Mouse (Mus musculus) lung, adult 2 months (tissue): ENCODE results near the gene Pxn. TPM values are rescaled to one million over a fixed set of nuclear protein-coding genes. Genes with fewer than 3 reads are reported as not detected.

Source experiments
- DNase-seq: peaks from one replicate; pipeline ENCODE4 v3.0.0; 2022
- H3K4me1 ChIP-seq: fragments of 200-500 bp; 2 replicates; pipeline ENCODE4 v1.6.1; 2011; ENCODE audit warnings: low read length; ENCODE audit not compliant: control insufficient read depth, insufficient read depth
- H3K4me3 ChIP-seq: fragments of 200-500 bp; replicated peaks from 2 replicates; pipeline ENCODE3; 2011; ENCODE audit warnings: low read depth, mild to moderate bottlenecking, control low read depth, low read length; ENCODE audit errors: extremely low read depth
- CTCF ChIP-seq: fragments of 200-500 bp; IDR thresholded peaks from 2 replicates; pipeline ENCODE4 v1.5.1; 2011; ENCODE audit warnings: mild to moderate bottlenecking, low read length, control low read depth; ENCODE audit not compliant: insufficient read depth
- POLR2A ChIP-seq: fragments of 200-500 bp; IDR thresholded peaks from 2 replicates; pipeline ENCODE4 v1.6.1; 2011; ENCODE audit warnings: low read depth, mild to moderate bottlenecking, control low read depth, low read length, borderline replicate concordance; ENCODE audit errors: extremely low read depth
- WGBS: fragments of 180-500 bp; shearing (Covaris S2); methylation state at CpG from one replicate; pipeline ENCODE4 v1.1.7; 2018; 5-methylcytosine and 5-hydroxymethylcytosine counted together
- polyA plus RNA-seq: library from polyadenylated mRNA; depleted of rRNA; stranded (reverse); fragments of >200 nt; gene quantifications from 2 replicates; pipeline ENCODE4 v1.2.3, GENCODE M21; 2012

Pxn gene
- polyA plus RNA-seq, 1 experiment: 214 TPM

DNA sequence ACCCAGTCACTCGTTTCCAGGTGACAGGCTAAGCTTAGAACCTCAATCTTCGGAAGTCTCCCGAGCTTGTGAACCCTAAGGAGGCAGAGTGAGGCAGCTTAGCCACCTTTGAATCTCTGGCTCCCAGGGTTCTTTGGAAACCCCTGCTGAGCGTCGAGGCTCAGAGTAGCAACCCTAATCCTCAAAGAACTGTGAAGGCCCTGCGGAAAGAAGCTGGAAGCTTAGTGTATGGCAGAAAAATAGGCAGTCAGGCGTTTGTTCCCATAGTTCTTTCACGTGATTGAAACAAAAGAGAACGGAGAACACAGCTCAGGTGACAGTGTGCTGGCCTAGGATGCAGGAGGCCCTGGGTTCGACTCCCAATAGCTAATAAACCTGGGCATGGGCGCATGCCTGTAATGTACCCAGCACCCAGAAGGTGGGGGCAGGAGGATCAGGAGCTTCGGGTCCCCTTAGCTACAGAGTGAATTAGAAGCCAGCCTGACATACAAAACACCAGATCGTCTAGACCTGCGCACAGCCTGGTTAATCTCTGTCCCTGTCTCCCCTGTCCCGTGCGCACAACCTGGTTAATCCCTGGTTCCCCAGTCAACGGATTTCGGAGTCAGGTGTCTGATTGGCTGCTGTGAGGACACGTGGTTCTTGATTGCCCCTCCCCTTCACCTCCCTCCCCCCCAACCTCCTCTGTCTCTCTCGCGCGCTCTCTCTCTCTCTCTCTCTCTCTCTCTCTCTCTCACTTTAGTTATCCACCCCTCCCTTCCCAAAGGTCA, 31.0 kb upstream of the Pxn start:
- peak; percentile 28 for DNase-seq
- 21% methylated on average over 22 of the region's 22 CpGs for WGBS
- 0 out of 2 replicates have a peak, but pooled peaks cover 3% of the 10 kb centered on the region for H3K4me1 ChIP-seq
- H3K4me3 ChIP-seq: peak overlapping the region; percentile 54
- TF ChIP-seq CTCF (no peak), POLR2A (peak; percentile 53; the same call in 1 of the 2 replicates)

DNA sequence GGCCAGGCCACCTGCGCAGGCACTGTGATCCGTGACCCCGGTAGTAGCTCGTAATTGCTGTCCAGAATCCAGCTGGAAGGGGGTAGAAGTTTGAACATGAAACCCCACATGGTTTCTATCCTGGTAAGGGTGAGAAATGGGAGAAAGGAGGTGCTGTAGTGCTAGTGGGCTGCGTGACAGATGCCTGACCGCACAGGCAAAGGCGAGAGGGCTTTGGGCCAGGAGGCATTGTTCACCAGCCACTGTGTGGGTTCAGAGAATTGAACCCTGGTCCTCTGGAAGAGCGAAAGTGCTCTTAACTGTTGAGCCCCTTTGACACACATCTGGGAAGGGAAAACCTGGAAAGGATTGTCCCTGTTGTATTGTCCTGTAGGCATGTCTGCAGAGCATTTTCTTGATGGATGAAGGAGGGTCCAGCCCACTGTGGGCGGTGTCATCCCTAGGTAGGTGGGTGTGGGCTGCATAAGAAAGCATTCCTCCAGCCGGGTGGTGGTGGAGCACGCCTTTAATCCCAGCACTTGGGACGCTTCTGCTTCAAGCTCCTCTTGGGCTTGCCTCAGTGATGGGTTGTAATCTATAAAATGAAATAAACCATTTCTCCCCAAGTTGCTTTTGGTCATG, 30.3 kb upstream of the Pxn start:
- 41% methylated on average over 12 of the region's 12 CpGs for WGBS
- 0 out of 2 replicates have a peak, but pooled peaks cover 3% of the 10 kb centered on the region for H3K4me1 ChIP-seq
- peak overlapping the region; percentile 52 for H3K4me3 ChIP-seq
- DNase-seq: no peak
- TF ChIP-seq POLR2A: no peak
- no peak for TF ChIP-seq CTCF

DNA sequence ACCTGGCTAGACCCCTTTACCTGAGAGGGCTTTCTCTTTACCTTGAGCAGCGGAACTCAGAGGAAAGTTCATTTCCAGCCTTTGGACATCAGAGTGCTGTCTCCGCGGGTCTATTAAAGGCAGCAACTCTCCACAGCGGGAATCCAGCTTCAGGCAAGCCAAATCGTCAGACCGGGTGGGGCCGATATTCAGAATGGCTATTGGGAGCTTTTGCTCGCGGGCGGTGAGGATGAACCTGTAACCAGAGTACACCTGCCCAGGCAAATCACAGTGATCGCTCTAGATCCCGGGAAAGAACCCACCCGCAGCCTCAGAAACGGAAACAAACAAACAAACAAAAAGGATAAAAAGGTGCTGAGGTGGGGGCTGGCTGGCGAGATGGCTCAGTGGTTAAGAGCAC, 26.9 kb upstream of the Pxn start:
- Histone ChIP-seq H3K4me3 (no peak overlapping the region), H3K4me1 (0 out of 2 replicates have a peak, but pooled peaks cover 5% of the 10 kb centered on the region)
- 80% methylated on average over 15 of the region's 15 CpGs for WGBS
- TF ChIP-seq POLR2A: no peak
- TF ChIP-seq CTCF: no peak
- DNase-seq: no peak

DNA sequence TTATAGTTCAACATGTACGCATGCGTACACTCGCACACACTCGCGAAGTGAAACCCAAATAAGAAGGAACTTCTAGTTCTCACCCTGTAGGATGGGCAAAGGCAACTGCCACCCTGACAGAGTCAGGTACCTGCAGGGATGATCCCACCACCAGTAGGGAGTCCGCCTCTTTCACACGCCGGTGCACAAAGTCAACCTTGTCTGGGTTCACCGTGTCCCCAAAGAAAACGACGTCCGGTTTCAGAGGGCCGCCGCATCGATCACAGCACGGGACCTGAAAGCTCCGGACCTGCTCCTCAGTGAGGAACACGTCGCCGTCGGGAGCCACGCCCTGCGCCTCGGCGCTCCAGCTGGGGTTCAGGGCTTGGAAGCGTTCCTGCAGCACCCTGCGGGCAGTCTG, 26.4 kb upstream of the Pxn start:
- 48% methylated on average over 27 of the region's 27 CpGs for WGBS
- peak overlapping the region; percentile 42 for H3K4me3 ChIP-seq
- 0 out of 2 replicates have a peak, but pooled peaks cover 5% of the 10 kb centered on the region for H3K4me1 ChIP-seq
- peak; percentile 34 for DNase-seq
- TF ChIP-seq POLR2A (no peak), CTCF (no peak)

DNA sequence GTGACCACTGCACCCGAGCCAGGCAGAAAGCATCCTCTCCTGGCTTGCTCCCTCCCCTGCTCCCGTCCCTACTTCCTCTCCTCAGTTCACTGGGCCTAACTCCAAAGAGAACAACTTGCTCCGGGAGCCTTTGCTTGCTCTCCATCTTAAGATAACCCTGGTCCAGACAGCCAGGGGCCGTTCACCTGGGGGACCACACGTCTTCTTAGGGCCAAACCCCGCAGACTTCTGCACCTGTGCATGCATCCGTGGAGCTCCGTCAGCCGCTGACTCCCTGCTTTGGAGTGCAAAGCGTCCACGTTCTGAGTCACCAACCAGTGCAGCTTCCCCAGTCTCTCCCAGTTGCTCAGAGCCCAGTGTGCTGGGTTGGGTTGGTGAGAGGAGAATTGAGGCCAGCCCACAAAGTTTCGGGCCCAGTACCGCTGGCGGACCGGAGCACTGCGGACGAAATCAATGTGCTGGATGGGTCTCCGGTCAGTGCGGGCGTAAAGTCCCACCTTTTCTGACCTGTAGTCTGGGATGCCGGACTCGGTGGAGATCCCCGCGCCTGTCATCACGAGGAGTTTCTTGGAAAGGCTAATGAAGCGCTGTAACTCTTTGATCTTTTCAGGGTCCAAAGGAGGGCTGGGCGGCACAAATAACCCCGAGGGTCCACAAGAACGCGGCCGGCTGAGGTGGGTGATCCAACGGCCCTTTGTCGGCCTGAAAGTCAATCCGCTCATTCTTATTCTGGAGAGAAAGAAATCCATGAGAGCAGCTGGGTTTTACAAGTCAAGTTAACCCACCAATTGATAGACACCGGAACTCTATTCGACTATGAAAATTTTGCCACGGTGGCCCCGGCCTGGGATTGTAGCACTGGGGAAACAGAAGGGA, 23.8 kb upstream of the Pxn start:
- Histone ChIP-seq H3K4me1 (0 out of 2 replicates have a peak, but pooled peaks cover 2% of the 10 kb centered on the region), H3K4me3 (no peak overlapping the region)
- no peak for TF ChIP-seq CTCF
- TF ChIP-seq POLR2A: no peak
- DNase-seq: no peak
- WGBS: 66% methylated on average over 38 of the region's 38 CpGs

DNA sequence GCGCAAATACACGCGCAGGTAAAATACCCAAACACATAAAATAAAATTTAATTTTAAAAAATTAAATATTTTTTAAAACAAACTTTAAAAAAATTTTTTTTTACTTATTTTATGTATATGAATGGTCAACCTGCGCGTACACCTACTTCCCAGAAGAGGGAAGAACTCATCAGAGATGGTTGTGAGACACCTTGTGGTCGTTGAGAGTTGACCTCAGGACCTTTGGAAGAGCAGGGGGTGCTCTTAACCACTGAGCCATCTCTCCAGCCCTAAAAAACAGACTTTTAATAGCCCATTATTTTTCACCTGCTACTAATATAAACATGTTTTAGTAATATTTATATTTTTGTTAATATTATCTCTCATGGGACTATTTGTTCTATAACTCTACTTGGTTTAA, 23.1 kb upstream of the Pxn start:
- Histone ChIP-seq H3K4me1 (0 out of 2 replicates have a peak, but pooled peaks cover 2% of the 10 kb centered on the region), H3K4me3 (no peak overlapping the region)
- TF ChIP-seq POLR2A (no peak), CTCF (no peak)
- DNase-seq: no peak
- 70% methylated on average over 6 of the region's 6 CpGs for WGBS

DNA sequence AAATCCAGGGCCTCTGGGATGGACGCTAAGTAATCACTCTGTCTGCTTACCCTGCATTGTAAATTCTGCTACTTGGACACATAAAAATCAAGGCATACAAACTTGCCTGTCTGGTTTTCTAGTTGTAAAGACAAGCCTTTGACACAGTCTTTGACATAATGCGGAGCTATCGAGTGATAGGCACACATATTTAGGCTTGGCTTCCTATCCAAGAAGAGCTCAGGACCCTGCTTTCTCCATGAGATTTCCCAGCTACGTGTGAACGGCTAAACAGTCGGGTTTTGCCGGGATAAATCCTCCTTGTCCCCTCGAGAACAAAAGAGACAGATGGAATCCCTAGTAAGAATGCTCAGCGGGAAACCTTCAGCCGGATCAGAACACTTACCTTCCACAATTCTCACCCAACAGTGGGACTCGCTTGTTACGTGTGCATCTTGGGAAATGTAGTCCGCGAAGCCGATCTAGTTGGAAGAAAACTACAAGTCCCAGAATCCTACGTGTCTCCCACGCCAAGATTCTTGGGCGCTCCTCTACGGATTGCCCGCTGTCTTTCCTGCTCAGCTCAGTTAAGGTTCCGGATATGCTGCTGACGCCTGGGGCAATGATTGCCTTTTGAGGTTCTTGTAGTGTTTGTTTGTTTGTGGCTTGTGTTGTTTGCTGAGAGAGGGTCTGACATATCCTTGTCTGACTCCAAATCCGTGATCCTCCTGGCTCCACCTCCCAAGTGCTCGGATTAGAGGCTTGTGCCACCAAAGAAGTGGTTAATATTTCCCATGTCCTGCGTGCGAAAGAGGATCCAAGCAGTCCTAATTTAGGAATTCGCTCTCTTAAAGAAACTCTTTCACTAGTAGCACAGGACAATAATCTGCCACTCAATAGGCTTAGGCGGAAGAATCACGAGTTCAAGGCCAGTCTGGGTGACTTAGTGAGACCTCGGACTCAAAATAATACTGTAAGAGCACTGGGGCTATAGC, 22.2 kb upstream of the Pxn start, which contains the start of gene Sirt4:
Gene Sirt4, minus strand, starts transcription at position 779 of the 974 bp plus-strand sequence.
- no peak for TF ChIP-seq CTCF
- TF ChIP-seq POLR2A: peak; percentile 86; the same call in 1 of the 2 replicates
- 4% methylated on average over 30 of the region's 30 CpGs for WGBS
- H3K4me1 ChIP-seq: peaks cover 4% of the 10 kb centered on the region; the same call in 1 of the 2 replicates
- peak; percentile 68 for DNase-seq
- peak within 1 kb of the TSS; percentile 70 for H3K4me3 ChIP-seq

DNA sequence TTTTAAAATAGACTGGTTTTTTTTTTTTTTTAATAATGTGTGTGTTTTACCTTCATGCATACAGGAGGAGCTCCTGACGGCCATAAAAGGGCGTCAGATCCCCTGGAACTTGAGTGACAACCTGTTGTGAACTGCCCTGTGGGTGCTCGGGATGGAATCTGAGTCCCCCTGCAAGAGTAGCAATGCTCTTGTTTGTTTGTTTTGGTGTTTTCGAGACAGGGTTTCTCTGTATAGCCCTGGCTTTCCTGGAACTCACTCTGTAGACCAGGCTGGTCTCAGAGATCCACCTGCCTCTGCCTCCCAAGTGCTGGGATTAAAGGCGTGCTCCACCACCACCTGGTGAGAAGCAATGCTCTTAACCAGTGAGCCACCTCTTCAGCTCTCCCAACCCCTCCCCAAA, 21.5 kb upstream of the Pxn start:
- DNase-seq: no peak
- no peak overlapping the region for H3K4me3 ChIP-seq
- WGBS: 56% methylated on average over 5 of the region's 5 CpGs
- H3K4me1 ChIP-seq: peaks cover 4% of the 10 kb centered on the region; the same call in 1 of the 2 replicates
- no peak for TF ChIP-seq CTCF
